Mouse (Mus musculus) bone marrow, adult 2 months (tissue): ENCODE measurements around the gene Mthfs. TPM values are rescaled to one million over a fixed set of nuclear protein-coding genes. Genes with fewer than 3 reads are reported as not detected.
"Not testable (repeated sequence)": the region's sequence is repeated elsewhere in the genome, so short reads cannot be mapped to it uniquely, and the experiment has no call there.

Experiments used
- H3K27ac ChIP-seq: fragments of 200-500 bp; 2 replicates; pipeline ENCODE4 v1.5.1; 2012; ENCODE audit warnings: low read depth, mild to moderate bottlenecking, control low read depth, inconsistent platforms, low read length; ENCODE audit not compliant: control insufficient read depth, poor library complexity, insufficient read depth
- H3K4me1 ChIP-seq: fragments of 200-500 bp; 2 replicates; pipeline ENCODE4 v1.6.1; 2011; ENCODE audit warnings: low read length; ENCODE audit not compliant: control insufficient read depth, insufficient read depth
- H3K4me3 ChIP-seq: fragments of 200-500 bp; replicated peaks from 2 replicates; pipeline ENCODE3; 2011; ENCODE audit warnings: mild to moderate bottlenecking, low read depth, low read length, control low read depth; ENCODE audit not compliant: control insufficient read depth
- CTCF ChIP-seq: fragments of 200-500 bp; IDR thresholded peaks from 2 replicates; pipeline ENCODE4 v1.5.1; 2011; ENCODE audit warnings: low read length, control low read depth; ENCODE audit not compliant: control insufficient read depth, insufficient read depth
- POLR2A ChIP-seq: fragments of 200-500 bp; IDR thresholded peaks from 2 replicates; pipeline ENCODE4 v1.6.1; 2011; ENCODE audit warnings: low read depth, mild to moderate bottlenecking, control low read depth, low read length, borderline replicate concordance; ENCODE audit not compliant: control insufficient read depth
- WGBS: fragments of 180-500 bp; shearing (Covaris S2); methylation state at CpG from one replicate; pipeline ENCODE4 v1.1.7; 2018; 5-methylcytosine and 5-hydroxymethylcytosine counted together
- polyA plus RNA-seq: library from polyadenylated mRNA; stranded (reverse); fragments of >200 nt; gene quantifications from 2 replicates; pipeline ENCODE4 v1.2.4, GENCODE M21; 2011; ENCODE audit warnings: low replicate concordance; ENCODE audit not compliant: missing spikeins, insufficient read depth, insufficient read length

Mthfs gene
- polyA plus RNA-seq, 1 experiment: 10.6 TPM

GRCm38 (mm10) chr9:89218174-89218573 lies 7.7 kb downstream of the Mthfs start:
- H3K4me1 ChIP-seq, H3K4me3 ChIP-seq, H3K27ac ChIP-seq: not testable (repeated sequence)
- 90% methylated on average over 4 of the region's 4 CpGs for WGBS

GRCm38 (mm10) chr9:89219668-89220067 lies 9.2 kb downstream of the Mthfs start:
- H3K4me1 ChIP-seq, H3K4me3 ChIP-seq, H3K27ac ChIP-seq: not testable (repeated sequence)
- 86% methylated on average over 3 of the region's 4 CpGs for WGBS

DNA sequence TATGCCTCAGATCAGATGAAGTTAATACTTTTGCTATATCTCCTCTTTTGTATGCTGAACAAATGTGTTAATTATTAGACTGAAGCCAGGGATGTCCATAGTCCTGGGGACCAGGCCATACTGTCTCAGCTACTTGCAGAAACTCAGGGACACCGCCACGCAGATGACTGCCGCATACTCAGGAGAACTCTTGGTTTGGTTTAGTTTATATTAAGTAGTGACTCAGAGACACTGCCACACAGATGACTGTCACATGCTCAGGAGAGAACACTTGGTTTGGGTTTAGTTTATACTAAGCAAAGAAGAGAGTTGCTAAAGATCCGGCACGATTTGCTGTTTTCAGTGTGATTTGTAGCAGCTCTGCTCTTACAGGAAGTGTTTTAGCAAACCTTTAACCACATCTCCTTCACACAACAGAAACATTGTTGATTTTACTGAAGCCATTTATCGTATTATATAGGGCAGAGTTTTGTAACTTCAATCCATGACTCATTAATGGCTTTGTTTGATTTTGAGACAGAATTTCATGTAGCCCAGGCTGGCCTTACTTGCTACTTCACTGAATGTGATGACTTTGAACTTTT lies 10.3 kb downstream of the Mthfs start:
- not testable (repeated sequence) for H3K27ac ChIP-seq, H3K4me1 ChIP-seq, H3K4me3 ChIP-seq
- 36% methylated on average over 6 of the region's 6 CpGs for WGBS

DNA sequence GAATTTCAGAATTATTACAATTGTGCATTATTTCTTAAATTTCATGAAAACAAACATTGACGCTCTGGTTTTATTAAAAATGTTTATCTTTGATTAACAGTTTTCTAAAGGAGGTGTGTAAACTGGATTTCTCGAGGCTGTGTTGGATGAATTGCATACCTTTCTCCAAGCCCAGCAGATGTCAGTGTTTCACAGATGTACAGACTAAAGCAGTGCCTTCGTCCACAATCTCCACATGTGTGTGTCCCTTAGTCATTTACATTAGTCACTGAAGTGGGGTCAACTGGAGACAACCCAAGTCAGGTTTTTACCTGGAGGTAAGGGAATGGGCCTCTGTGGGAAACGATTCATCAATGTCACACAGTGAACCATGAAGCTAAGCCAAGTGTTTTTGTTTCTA lies 15.6 kb downstream of the Mthfs start:
- Histone ChIP-seq H3K4me3 (no peak overlapping the region), H3K27ac (no peak overlapping the region), H3K4me1 (no peaks in the 10 kb centered on the region)
- 65% methylated on average over 4 of the region's 4 CpGs for WGBS
- TF ChIP-seq CTCF (no peak), POLR2A (no peak)

DNA sequence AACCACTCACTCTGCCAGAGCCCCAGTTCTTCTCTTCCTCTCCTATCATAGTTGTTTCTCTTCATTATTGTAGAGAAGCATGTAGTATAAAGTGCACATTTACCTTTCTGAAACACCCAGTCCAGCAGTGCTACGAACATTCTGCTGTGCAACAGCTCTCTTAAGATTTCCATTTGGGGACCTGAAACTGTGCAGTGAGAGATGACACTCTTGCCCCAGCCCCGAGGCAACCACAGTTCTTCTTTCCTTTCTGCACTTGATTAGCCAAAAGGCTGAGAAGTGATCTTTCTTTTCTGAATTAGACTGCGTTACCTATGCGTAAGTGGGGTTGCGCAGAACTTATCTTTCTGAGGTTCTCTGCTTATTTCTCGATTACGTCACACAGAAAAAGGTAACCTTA lies 17.6 kb downstream of the Mthfs start:
- WGBS: 73% methylated on average over 7 of the region's 7 CpGs

DNA sequence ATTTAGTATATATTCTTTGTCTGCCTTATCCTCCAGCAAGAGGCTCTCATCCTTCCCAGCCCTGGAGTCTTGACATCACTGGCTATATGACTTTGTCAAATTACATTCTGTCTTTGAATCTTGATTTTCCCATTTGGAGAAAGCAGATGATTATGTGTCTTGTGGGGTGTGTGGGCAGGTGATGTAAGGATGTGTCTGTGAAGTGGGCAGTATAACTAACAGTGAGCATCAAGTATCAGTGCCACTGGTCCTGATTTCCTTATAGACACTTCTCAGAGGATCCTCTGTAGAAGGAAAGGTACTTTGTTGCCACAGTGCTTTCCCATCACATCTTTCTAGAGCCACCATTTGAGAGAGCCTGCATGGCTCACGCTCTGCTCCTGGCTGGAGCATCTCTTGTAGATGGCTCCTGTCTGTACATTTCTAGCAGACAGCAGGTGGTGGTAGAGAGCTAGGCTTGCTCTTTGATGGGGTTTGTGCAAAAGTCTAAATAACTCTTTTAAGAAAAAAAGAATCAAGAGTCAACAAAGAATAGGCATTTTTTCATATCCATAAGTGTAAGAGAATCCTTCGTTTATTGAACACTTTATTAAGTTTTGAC lies 20.5 kb downstream of the Mthfs start:
- H3K4me1 ChIP-seq, H3K4me3 ChIP-seq, H3K27ac ChIP-seq: not testable (repeated sequence)
- WGBS: 66% methylated on average over 2 of the region's 2 CpGs

More for the DNA sequence above, 17.6 kb downstream of the Mthfs start:
- H3K27ac ChIP-seq: no peak overlapping the region
- no peaks in the 10 kb centered on the region for H3K4me1 ChIP-seq
- no peak for TF ChIP-seq CTCF
- no peak for TF ChIP-seq POLR2A
- no peak overlapping the region for H3K4me3 ChIP-seq

DNA sequence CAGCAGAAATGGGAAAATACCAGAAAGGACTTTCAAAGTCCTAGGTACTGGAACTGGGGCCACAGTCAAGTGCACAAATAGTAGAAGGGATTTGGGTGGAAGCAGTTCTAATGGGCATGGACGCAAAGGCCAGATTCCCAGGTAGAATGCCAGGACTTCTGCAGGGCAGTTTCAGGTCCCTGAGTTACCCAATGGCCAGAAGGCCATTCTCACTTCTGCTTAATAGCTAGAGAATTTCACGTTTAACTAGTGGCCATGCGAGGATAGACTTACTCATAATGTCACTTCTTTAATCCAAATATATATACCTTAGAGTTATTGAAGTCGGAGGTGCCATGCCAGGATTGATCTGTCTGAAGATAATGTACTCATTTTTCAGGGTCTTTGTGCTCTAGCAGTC lies 26.7 kb downstream of the Mthfs start:
- 74% methylated on average over 4 of the region's 4 CpGs for WGBS
- not testable (repeated sequence) for H3K4me1 ChIP-seq, H3K4me3 ChIP-seq, H3K27ac ChIP-seq

DNA sequence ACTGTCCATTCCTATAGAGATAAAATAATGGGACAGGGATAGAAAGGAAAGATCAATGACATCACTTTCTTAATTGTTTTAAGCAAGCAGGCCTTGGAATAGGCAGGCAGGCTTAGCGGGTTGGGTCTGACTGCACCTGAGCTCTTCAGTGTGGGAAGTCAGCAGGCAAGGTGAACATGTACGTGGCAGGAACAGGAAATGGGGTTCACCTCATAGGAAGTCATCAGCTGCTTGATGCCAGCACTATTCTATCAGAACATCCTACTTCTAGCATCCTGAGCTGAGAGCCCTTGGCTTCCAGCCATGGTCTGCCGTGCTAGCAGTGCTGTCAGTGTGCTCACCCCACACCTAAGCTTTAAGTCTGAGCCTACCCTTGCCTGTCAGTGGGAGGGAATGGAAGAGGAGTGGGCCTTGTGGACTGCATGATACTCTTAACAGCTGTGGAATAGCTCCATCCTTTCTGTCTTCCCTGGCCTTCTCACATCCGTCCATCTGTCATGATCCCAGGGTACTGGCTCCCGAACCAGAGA lies 28.6 kb downstream of the Mthfs start:
- H3K4me3 ChIP-seq, H3K27ac ChIP-seq, H3K4me1 ChIP-seq: not testable (repeated sequence)
- 52% methylated on average over 5 of the region's 5 CpGs for WGBS

DNA sequence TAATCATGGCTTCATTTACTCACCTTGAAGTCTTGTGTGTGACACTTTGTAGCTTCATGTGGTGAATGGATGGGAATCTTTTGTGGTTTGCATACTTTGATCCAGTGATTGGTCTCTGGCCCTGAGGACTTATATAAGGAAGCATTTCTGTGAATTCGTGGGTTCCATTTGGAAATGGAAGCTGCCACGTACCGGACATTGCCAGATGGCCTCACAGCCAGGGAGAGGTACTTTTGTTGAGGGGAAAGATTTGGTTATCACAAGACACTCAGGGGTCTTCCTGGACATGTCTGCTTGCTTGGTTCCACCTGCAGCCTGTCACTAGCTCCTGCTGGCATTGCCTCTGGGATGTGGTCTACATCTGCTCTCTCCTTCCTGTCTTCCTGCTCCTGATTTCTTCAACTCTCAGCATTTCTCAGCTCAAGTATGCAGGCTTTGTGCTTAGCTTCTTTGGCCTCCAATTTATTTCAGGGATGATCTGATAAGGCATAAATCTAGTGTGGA lies 30.1 kb downstream of the Mthfs start:
- H3K4me1 ChIP-seq, H3K4me3 ChIP-seq, H3K27ac ChIP-seq: not testable (repeated sequence)
- WGBS: 90% methylated on average over 3 of the region's 3 CpGs

DNA sequence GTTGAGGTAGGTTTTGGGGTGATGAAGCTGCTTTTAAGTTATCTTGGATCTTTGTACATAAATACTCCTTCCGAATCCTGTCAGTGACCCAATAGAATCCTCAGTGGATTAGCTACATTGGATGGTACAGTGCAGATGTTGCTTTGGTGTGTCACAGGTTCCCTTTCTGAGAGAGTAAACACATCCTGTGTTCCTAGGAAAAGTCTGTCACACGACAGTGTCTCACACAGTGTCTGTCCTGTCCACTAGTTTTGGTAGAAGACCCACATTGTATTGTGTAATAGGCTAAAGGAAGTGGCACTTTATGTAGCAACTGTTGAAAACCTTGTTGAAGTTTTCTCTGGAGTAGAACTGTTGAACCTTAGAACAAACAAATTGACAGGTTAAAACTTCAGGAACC lies 42.9 kb downstream of the Mthfs start:
- WGBS: 35% methylated on average over 2 of the region's 2 CpGs
- Histone ChIP-seq H3K4me1 (no peaks in the 10 kb centered on the region; the same call in 1 of the 2 replicates), H3K4me3 (no peak overlapping the region), H3K27ac (no peak overlapping the region)
- no peak for TF ChIP-seq POLR2A
- no peak for TF ChIP-seq CTCF
